Mouse (Mus musculus): ENCODE results near the gene Cks1b. TPM values are rescaled to one million over a fixed set of nuclear protein-coding genes. Genes with fewer than 3 reads are reported as not detected.
"Not testable (repeated sequence)": the region's sequence is repeated elsewhere in the genome, so short reads cannot be mapped to it uniquely, and the experiment has no call there.

Gene Cks1b
- polyA plus RNA-seq, 1 experiment from 2014 or later = 668 TPM

DNA sequence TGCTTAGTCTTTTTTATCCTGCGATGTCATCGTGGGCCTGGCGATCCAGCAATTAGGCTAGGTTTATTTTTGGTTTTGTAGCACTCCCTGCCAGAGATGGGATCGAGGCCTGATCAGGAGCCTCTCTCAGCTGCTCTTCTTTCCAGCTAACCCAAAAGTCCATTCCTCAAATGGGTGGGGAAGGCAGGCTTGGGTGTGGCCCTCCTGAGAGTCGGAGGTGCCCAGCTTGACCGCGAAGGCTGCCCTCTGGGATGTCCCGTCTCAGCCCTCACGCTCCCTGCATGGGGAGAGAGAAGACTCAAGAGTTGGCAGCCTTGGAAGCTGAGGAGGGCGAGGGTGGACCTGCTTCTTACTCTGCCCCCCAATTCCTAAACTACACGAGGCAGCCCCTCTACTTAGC lies 16.3 kb upstream of the Cks1b start:
- H3K4me1 ChIP-seq (ENCODE audit: control insufficient read depth, insufficient read depth, low read length) = no peaks in the 10 kb centered on the region; the same call in 1 of the 2 replicates
- no peak overlapping the region for H3K4me2 ChIP-seq (ENCODE audit: low read depth, low read length)
- no peaks in the 10 kb centered on the region for H3K27me3 ChIP-seq (ENCODE audit: control insufficient read depth, insufficient read depth, low read length)
- H3K9ac ChIP-seq (replicated peaks; ENCODE audit: low read length) = no peak overlapping the region
- 74% methylated on average over 11 of the region's 11 CpGs for WGBS
- no peak overlapping the region for H3K4me3 ChIP-seq (ENCODE audit: low read depth, low read length)
- ATAC-seq (replicated peaks; ENCODE audit: insufficient number of reproducible peaks, low FRiP score, low TSS enrichment, low read depth) (no peak), DNase-seq (ENCODE audit: low spot score) (no peak)
- H3K27ac ChIP-seq (replicated peaks; ENCODE audit: low read depth, low read length) = no peak overlapping the region
- H3K36me3 ChIP-seq (replicated peaks; ENCODE audit: control insufficient read depth, insufficient read depth, low read depth, low read length) = peaks cover 7% of the 10 kb centered on the region
- H3K9me3 ChIP-seq (replicated peaks; ENCODE audit: control insufficient read depth, low read length) = no peaks in the 10 kb centered on the region

GRCm38 (mm10) chr3:89432606-89433005 lies 14.4 kb upstream of the Cks1b start:
- 91% methylated on average over 5 of the region's 8 CpGs for WGBS
- Histone ChIP-seq H3K4me3 (ENCODE audit: low read depth, low read length) (no peak overlapping the region), H3K9ac (replicated peaks; ENCODE audit: low read length) (no peak overlapping the region), H3K4me2 (ENCODE audit: low read depth, low read length) (no peak overlapping the region), H3K27me3 (ENCODE audit: control insufficient read depth, insufficient read depth, low read length) (no peaks in the 10 kb centered on the region), H3K27ac (replicated peaks; ENCODE audit: low read depth, low read length) (no peak overlapping the region), H3K36me3 (replicated peaks; ENCODE audit: control insufficient read depth, insufficient read depth, low read depth, low read length) (peaks cover 7% of the 10 kb centered on the region), H3K9me3 (replicated peaks; ENCODE audit: control insufficient read depth, low read length) (no peaks in the 10 kb centered on the region), H3K4me1 (ENCODE audit: control insufficient read depth, insufficient read depth, low read length) (no peaks in the 10 kb centered on the region; the same call in 1 of the 2 replicates)
- DNase-seq (ENCODE audit: low spot score) = no peak
- no peak for ATAC-seq (replicated peaks; ENCODE audit: insufficient number of reproducible peaks, low FRiP score, low TSS enrichment, low read depth)

DNA sequence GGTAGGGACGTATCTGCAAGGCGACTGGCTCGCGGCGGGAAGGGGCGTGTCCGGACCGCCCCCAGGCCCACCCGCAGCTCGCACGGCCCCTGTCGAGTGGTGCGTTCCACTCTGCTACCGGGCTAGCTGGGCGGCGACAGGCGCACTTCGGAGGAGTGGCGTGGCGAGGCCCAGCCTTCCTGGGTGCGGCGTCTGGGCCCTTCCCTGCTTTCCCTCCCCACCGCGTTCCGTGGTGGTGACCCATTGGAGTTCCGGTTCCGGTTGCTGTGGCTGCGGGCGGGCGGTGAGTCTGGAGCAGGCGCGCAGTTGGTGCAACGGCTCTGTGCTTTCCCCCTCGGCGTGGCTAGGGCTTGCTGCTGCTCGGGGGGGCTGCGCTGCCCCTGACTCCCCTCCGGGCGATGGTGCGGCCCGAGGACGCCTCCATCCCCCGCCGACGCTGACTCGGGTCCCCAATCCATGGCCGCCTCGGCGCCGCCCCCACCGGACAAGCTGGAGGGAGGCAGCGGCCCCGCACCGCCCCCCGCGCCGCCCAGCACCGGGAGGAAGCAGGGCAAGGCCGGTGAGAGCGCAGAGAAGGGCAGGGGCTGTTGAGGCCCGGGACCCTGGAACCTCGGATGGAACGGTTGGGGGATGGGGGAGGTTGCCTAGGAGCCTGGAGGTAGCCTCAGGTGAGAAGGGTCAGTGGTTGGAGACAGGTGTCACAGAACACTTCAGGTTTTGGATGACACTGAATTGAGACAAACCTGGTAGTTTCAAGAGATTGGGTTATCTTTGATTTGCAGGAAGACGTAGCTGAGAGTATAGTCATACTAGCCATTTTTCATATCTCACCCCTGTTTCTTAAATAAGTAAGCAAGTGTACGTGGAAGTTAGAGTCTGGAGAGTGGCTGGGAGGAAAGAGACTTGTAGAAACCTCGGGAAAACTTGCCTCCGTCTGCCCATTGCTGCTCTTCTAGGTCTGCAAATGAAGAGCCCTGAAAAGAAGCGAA lies 12.3 kb upstream of the Cks1b start, which contains the start of gene Pygo2:
TSS of gene Pygo2 (plus strand) at position 44 of the 989 bp plus-strand sequence.
- WGBS = 3% methylated on average over 58 of the region's 68 CpGs

GRCm38 (mm10) chr3:89429021-89429420 lies 10.8 kb upstream of the Cks1b start:
- peaks cover 13% of the 10 kb centered on the region for H3K36me3 ChIP-seq (replicated peaks; ENCODE audit: control insufficient read depth, insufficient read depth, low read depth, low read length)
- not testable (repeated sequence) for H3K9me3 ChIP-seq (replicated peaks; ENCODE audit: control insufficient read depth, low read length); DNase-seq (ENCODE audit: low spot score); H3K27me3 ChIP-seq (ENCODE audit: control insufficient read depth, insufficient read depth, low read length); ATAC-seq (replicated peaks; ENCODE audit: insufficient number of reproducible peaks, low FRiP score, low TSS enrichment, low read depth); H3K4me3 ChIP-seq (ENCODE audit: low read depth, low read length); H3K9ac ChIP-seq (replicated peaks; ENCODE audit: low read length); H3K4me2 ChIP-seq (ENCODE audit: low read depth, low read length); H3K4me1 ChIP-seq (ENCODE audit: control insufficient read depth, insufficient read depth, low read length); H3K27ac ChIP-seq (replicated peaks; ENCODE audit: low read depth, low read length)
- 94% methylated on average over 6 of the region's 7 CpGs for WGBS

More for the DNA sequence above, 12.3 kb upstream of the Cks1b start, which contains the start of gene Pygo2:
- H3K9ac ChIP-seq (replicated peaks; ENCODE audit: low read length) = peak within 1 kb of the TSS; percentile 94
- H3K9me3 ChIP-seq (replicated peaks; ENCODE audit: control insufficient read depth, low read length) = no peaks in the 10 kb centered on the region
- DNase-seq (ENCODE audit: low spot score) (peak; percentile 95), ATAC-seq (replicated peaks; ENCODE audit: insufficient number of reproducible peaks, low FRiP score, low TSS enrichment, low read depth) (peak; percentile 95)
- H3K27me3 ChIP-seq (ENCODE audit: control insufficient read depth, insufficient read depth, low read length) = no peaks in the 10 kb centered on the region
- peak within 1 kb of the TSS; percentile 83 for H3K27ac ChIP-seq (replicated peaks; ENCODE audit: low read depth, low read length)
- no peaks in the 10 kb centered on the region for H3K4me1 ChIP-seq (ENCODE audit: control insufficient read depth, insufficient read depth, low read length)
- peaks cover 7% of the 10 kb centered on the region for H3K36me3 ChIP-seq (replicated peaks; ENCODE audit: control insufficient read depth, insufficient read depth, low read depth, low read length)
- peak within 1 kb of the TSS; percentile 82 for H3K4me2 ChIP-seq (ENCODE audit: low read depth, low read length)
- peak within 1 kb of the TSS; percentile 97 for H3K4me3 ChIP-seq (ENCODE audit: low read depth, low read length)

- WGBS = 90% methylated on average over 4 of the region's 4 CpGs
- Histone ChIP-seq H3K4me1 (ENCODE audit: control insufficient read depth, insufficient read depth, low read length) (peaks cover 3% of the 10 kb centered on the region; the same call in 1 of the 2 replicates), H3K9ac (replicated peaks; ENCODE audit: low read length) (no peak overlapping the region), H3K36me3 (replicated peaks; ENCODE audit: control insufficient read depth, insufficient read depth, low read depth, low read length) (peaks cover 6% of the 10 kb centered on the region; the same call in 1 of the 2 replicates), H3K27ac (replicated peaks; ENCODE audit: low read depth, low read length) (no peak overlapping the region), H3K4me2 (ENCODE audit: low read depth, low read length) (no peak overlapping the region), H3K4me3 (ENCODE audit: low read depth, low read length) (no peak overlapping the region), H3K9me3 (replicated peaks; ENCODE audit: control insufficient read depth, low read length) (no peaks in the 10 kb centered on the region), H3K27me3 (ENCODE audit: control insufficient read depth, insufficient read depth, low read length) (no peaks in the 10 kb centered on the region)
- ATAC-seq (replicated peaks; ENCODE audit: insufficient number of reproducible peaks, low FRiP score, low TSS enrichment, low read depth) = no peak
- no peak for DNase-seq (ENCODE audit: low spot score)
Observed at GRCm38 (mm10) chr3:89425876-89426275, 7.7 kb upstream of the Cks1b start.

GRCm38 (mm10) chr3:89425141-89425525 lies 7.0 kb upstream of the Cks1b start:
- Histone ChIP-seq H3K27me3 (ENCODE audit: control insufficient read depth, insufficient read depth, low read length) (no peaks in the 10 kb centered on the region), H3K36me3 (replicated peaks; ENCODE audit: control insufficient read depth, insufficient read depth, low read depth, low read length) (peaks cover 6% of the 10 kb centered on the region; the same call in 1 of the 2 replicates)
- DNase-seq (ENCODE audit: low spot score) = no peak

DNA sequence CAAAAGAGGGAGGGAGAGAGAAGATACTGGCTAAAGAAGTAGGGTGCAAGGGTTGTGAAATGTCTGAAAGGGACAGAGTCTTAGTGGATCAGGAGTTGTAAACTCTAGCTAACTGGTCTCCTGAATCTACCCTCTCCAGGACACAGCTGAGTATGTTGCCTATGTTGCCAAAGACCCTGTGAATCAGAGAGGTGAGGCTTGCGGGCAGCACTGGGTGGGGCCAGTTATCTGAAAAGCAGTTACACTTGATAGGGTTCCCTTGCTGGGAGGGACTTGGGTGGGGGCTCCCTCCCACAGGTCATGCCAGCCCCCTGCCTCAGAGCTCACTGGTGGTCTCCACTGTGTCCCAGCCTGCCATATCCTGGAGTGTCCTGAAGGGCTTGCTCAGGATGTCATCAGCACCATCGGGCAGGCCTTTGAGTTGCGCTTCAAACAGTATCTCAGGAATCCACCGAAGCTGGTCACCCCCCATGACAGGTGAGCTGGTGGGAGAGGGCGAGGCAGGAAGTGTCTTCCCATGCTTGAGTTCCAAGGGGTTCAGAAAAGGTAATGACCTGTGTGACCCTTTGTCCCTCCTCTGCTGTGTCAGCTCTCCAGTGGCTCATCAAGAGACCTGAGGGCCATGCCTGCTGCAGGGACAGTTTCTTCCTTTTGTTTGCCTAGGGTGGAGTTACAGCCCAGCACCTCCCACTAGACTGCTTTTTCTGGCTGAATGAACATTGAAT lies 6.4 kb upstream of the Cks1b start:
- WGBS = 84% methylated on average over 5 of the region's 5 CpGs
- Histone ChIP-seq H3K4me1 (ENCODE audit: control insufficient read depth, insufficient read depth, low read length) (peaks cover 3% of the 10 kb centered on the region; the same call in 1 of the 2 replicates), H3K9me3 (replicated peaks; ENCODE audit: control insufficient read depth, low read length) (no peaks in the 10 kb centered on the region), H3K27ac (replicated peaks; ENCODE audit: low read depth, low read length) (no peak overlapping the region), H3K4me2 (ENCODE audit: low read depth, low read length) (no peak overlapping the region), H3K9ac (replicated peaks; ENCODE audit: low read length) (no peak overlapping the region; the same call in 1 of the 2 replicates), H3K4me3 (ENCODE audit: low read depth, low read length) (no peak overlapping the region), H3K36me3 (replicated peaks; ENCODE audit: control insufficient read depth, insufficient read depth, low read depth, low read length) (peaks cover 6% of the 10 kb centered on the region; the same call in 1 of the 2 replicates), H3K27me3 (ENCODE audit: control insufficient read depth, insufficient read depth, low read length) (no peaks in the 10 kb centered on the region)
- no peak for ATAC-seq (replicated peaks; ENCODE audit: insufficient number of reproducible peaks, low FRiP score, low TSS enrichment, low read depth)
- DNase-seq (ENCODE audit: low spot score) = no peak

More at GRCm38 (mm10) chr3:89425141-89425525, 7.0 kb upstream of the Cks1b start:
- H3K9me3 ChIP-seq (replicated peaks; ENCODE audit: control insufficient read depth, low read length) = no peaks in the 10 kb centered on the region
- no peak overlapping the region for H3K9ac ChIP-seq (replicated peaks; ENCODE audit: low read length)
- H3K4me2 ChIP-seq (ENCODE audit: low read depth, low read length) = no peak overlapping the region
- no peak overlapping the region for H3K27ac ChIP-seq (replicated peaks; ENCODE audit: low read depth, low read length)
- no peak overlapping the region for H3K4me3 ChIP-seq (ENCODE audit: low read depth, low read length)
- WGBS = 87% methylated on average over 5 of the region's 5 CpGs
- H3K4me1 ChIP-seq (ENCODE audit: control insufficient read depth, insufficient read depth, low read length) = peaks cover 3% of the 10 kb centered on the region; the same call in 1 of the 2 replicates
- ATAC-seq (replicated peaks; ENCODE audit: insufficient number of reproducible peaks, low FRiP score, low TSS enrichment, low read depth) = no peak

Data from embryonic facial prominence, embryonic 11.5 days (tissue).